Mouse (Mus musculus) mouse embryonic stem cell (cell line): Measurements from ENCODE around the gene Spo11.

Source experiments
- in situ Hi-C, 2 experiments: fragments of 300-500 bp; cut with MboI; formaldehyde crosslinking; loops; 1 replicate in 1 of 2; 3 replicates in 1 of 2; pipeline ENCODE4 v1.14.3; 2019 to 2020; ENCODE audit warnings: low sequenced_read_pairs in 2 of 2, low pct_unique_long_range_greater_than_20kb in 1 of 2, mixed read lengths in 1 of 2; ENCODE audit not compliant: unreplicated experiment in 1 of 2

The Spo11 gene

GRCm38 (mm10) chr2:172950119-172950676 lies 27.3 kb upstream of the Spo11 start:
- in situ Hi-C loops = no loop called here

- in situ Hi-C loops = no loop called here
These were observed 26.8 kb upstream of the Spo11 start for GRCm38 (mm10) chr2:172950722-172951121.

- in situ Hi-C loops = no loop called here
These were observed 25.5 kb upstream of the Spo11 start for GRCm38 (mm10) chr2:172951976-172952375.

- in situ Hi-C loops = no loop called here
These were observed 18.9 kb upstream of the Spo11 start for GRCm38 (mm10) chr2:172958579-172958978.

GRCm38 (mm10) chr2:172959006-172959768 lies 18.3 kb upstream of the Spo11 start:
- in situ Hi-C loops = no loop called here

- in situ Hi-C loops = no loop called here
These were observed 17.1 kb upstream of the Spo11 start for GRCm38 (mm10) chr2:172960350-172960749.

GRCm38 (mm10) chr2:172961211-172961610 lies 16.3 kb upstream of the Spo11 start:
- in situ Hi-C loops = no loop called here

- in situ Hi-C loops = no loop called here
These were observed 12.3 kb upstream of the Spo11 start for GRCm38 (mm10) chr2:172965249-172965648.

GRCm38 (mm10) chr2:172966480-172966879 lies 11.0 kb upstream of the Spo11 start:
- in situ Hi-C loops = no loop called here

- in situ Hi-C loops = no loop called here
These were observed 5.6 kb upstream of the Spo11 start for GRCm38 (mm10) chr2:172971865-172972264.

- in situ Hi-C loops = no loop called here
These were observed 3.5 kb upstream of the Spo11 start for GRCm38 (mm10) chr2:172973806-172974565.

GRCm38 (mm10) chr2:172974701-172975100 lies 2.8 kb upstream of the Spo11 start:
- in situ Hi-C loops = loop anchor here in 1 of 2 experiments (25.0 kb wide), 1 partner anchor 487 kb away; no protein-coding TSS in a partner anchor

GRCm38 (mm10) chr2:172975159-172975558 lies 2.3 kb upstream of the Spo11 start:
- in situ Hi-C loops = loop anchor here in 1 of 2 experiments (25.0 kb wide), 1 partner anchor 488 kb away; no protein-coding TSS in a partner anchor

- in situ Hi-C loops = loop anchor here in 1 of 2 experiments (25.0 kb wide), 1 partner anchor 489 kb away; no protein-coding TSS in a partner anchor
These were observed 750 bp upstream of the Spo11 start for GRCm38 (mm10) chr2:172976661-172977238.

GRCm38 (mm10) chr2:172978131-172978633 lies 682 bp downstream of the Spo11 start:
- in situ Hi-C loops = loop anchor here in 1 of 2 experiments (25.0 kb wide), 1 partner anchor 491 kb away; no protein-coding TSS in a partner anchor

GRCm38 (mm10) chr2:172979666-172980345 lies 2.3 kb downstream of the Spo11 start:
- in situ Hi-C loops = loop anchor here in 1 of 2 experiments (25.0 kb wide), 1 partner anchor 493 kb away; no protein-coding TSS in a partner anchor

- in situ Hi-C loops = loop anchor here in 1 of 2 experiments (25.0 kb wide), 1 partner anchor 496 kb away; no protein-coding TSS in a partner anchor
These were observed 5.5 kb downstream of the Spo11 start for GRCm38 (mm10) chr2:172982776-172983561.
